In genomic region chr2:156351243-156351642, GRCm38 (mm10) we compare ENCODE assay signal across 13 mouse cellular contexts. TPM values are rescaled to one million over a fixed set of nuclear protein-coding genes. Genes with fewer than 3 reads are reported as not detected.
DNase-seq lines count a peak whose midpoint lies in the region; ATAC-seq and TF ChIP-seq lines count a peak whose summit lies in the region.
"Had no signal": no experiment of that assay in that cellular context is flagged by ENCODE, and none has a peak within 500 bp of the region (broad histone marks: within the 10 kb centered on the region; RNA-seq: fewer than 3 reads in every experiment).

No protein-coding gene starts in this region.

- H3K9me3 ChIP-seq in intestine, postnatal 0 days (ENCODE audit: control insufficient read depth), result no peaks in the 10 kb centered on the region
- no peaks in the 10 kb centered on the region for H3K9me3 ChIP-seq in intestine, embryonic 16.5 days (ENCODE audit: control insufficient read depth, low read length)
- no peaks in the 10 kb centered on the region for H3K9me3 ChIP-seq in lung, postnatal 0 days (ENCODE audit: low read length)
- H3K9me3 ChIP-seq in ES-Bruce4 (replicated peaks; ENCODE audit: control insufficient read depth, insufficient read depth, low read length, poor library complexity, severe bottlenecking), result no peaks in the 10 kb centered on the region
- H3K9me3 ChIP-seq: heart, embryonic 15.5 days; hindbrain, embryonic 15.5 days; lung, embryonic 15.5 days; midbrain, embryonic 10.5 days had no signal

- TF ChIP-seq POLR2A in ES-Bruce4 (IDR thresholded peaks at IDR 0.05; ENCODE audit: insufficient read depth, low read length), result no peak

- H3K4me2 ChIP-seq in intestine, postnatal 0 days (replicated peaks; ENCODE audit: low read depth), result no peak overlapping the region
- no peak overlapping the region for H3K4me2 ChIP-seq in intestine, embryonic 16.5 days (ENCODE audit: low read depth, low read length)
- no peak overlapping the region for H3K4me2 ChIP-seq in lung, postnatal 0 days (replicated peaks; ENCODE audit: low read depth, low read length)
- H3K4me2 ChIP-seq: heart, embryonic 15.5 days; hindbrain, embryonic 15.5 days; lung, embryonic 15.5 days had no signal

- H3K4me1 ChIP-seq in intestine, postnatal 0 days (replicated peaks; ENCODE audit: control insufficient read depth, insufficient read depth, low read length), result no peaks in the 10 kb centered on the region
- peaks cover 3% of the 10 kb centered on the region; the same call in 1 of the 2 replicates for H3K4me1 ChIP-seq in intestine, embryonic 16.5 days (ENCODE audit: control insufficient read depth, insufficient read depth, low read length)
- H3K4me1 ChIP-seq in lung, postnatal 0 days (ENCODE audit: insufficient read depth, low read depth, low read length), result no peaks in the 10 kb centered on the region
- H3K4me1 ChIP-seq in ES-Bruce4 (ENCODE audit: control insufficient read depth, insufficient read depth, low read length), result peaks cover 2% of the 10 kb centered on the region
- H3K4me1 ChIP-seq: heart, embryonic 15.5 days; lung, embryonic 15.5 days had no signal

- no peaks in the 10 kb centered on the region for H3K27me3 ChIP-seq in intestine, postnatal 0 days (replicated peaks; ENCODE audit: control insufficient read depth, insufficient read depth, low read length)
- no peaks in the 10 kb centered on the region for H3K27me3 ChIP-seq in intestine, embryonic 16.5 days (replicated peaks; ENCODE audit: control insufficient read depth, insufficient read depth, low read length)
- H3K27me3 ChIP-seq in lung, postnatal 0 days (replicated peaks; ENCODE audit: insufficient read depth, low read length), result no peaks in the 10 kb centered on the region
- no peaks in the 10 kb centered on the region for H3K27me3 ChIP-seq in ES-Bruce4 (ENCODE audit: control insufficient read depth, insufficient read depth, low read length, poor library complexity, severe bottlenecking)
- H3K27me3 ChIP-seq: heart, embryonic 15.5 days; hindbrain, embryonic 15.5 days; lung, embryonic 15.5 days had no signal

- no peak for ATAC-seq in intestine, postnatal 0 days
- ATAC-seq in intestine, embryonic 16.5 days, result no peak
- no peak for ATAC-seq in lung, postnatal 0 days
- ATAC-seq: forebrain, embryonic 16.5 days had no signal

- TF ChIP-seq CTCF in intestine, postnatal 0 days (IDR thresholded peaks at IDR 0.05; ENCODE audit: low read depth), result peak; percentile 41
- TF ChIP-seq CTCF in lung, postnatal 0 days (IDR thresholded peaks at IDR 0.05), result peak; percentile 34
- peak; percentile 67 for TF ChIP-seq CTCF in ES-Bruce4 (IDR thresholded peaks at IDR 0.05; ENCODE audit: low read depth, low read length)

- no peak overlapping the region for H3K9ac ChIP-seq in intestine, postnatal 0 days (ENCODE audit: low read depth, low read length)
- no peak overlapping the region for H3K9ac ChIP-seq in intestine, embryonic 16.5 days (ENCODE audit: low read depth, low read length)
- H3K9ac ChIP-seq in lung, postnatal 0 days (replicated peaks; ENCODE audit: low read depth), result no peak overlapping the region
- no peak overlapping the region for H3K9ac ChIP-seq in ES-Bruce4 (ENCODE audit: low read depth, poor library complexity, severe bottlenecking)
- H3K9ac ChIP-seq: heart, embryonic 15.5 days; hindbrain, embryonic 15.5 days; lung, embryonic 15.5 days had no signal

- H3K4me3 ChIP-seq in intestine, postnatal 0 days (ENCODE audit: low read depth, low read length), result no peak overlapping the region
- H3K4me3 ChIP-seq in intestine, embryonic 16.5 days (ENCODE audit: low read length), result no peak overlapping the region
- no peak overlapping the region for H3K4me3 ChIP-seq in lung, postnatal 0 days (ENCODE audit: low read depth, low read length)
- H3K4me3 ChIP-seq in ES-Bruce4 (ENCODE audit: low read depth, low read length), result no peak overlapping the region
- H3K4me3 ChIP-seq: heart, embryonic 15.5 days; hindbrain, embryonic 15.5 days; lung, embryonic 15.5 days; midbrain, embryonic 10.5 days had no signal

- WGBS in intestine, postnatal 0 days, result 84% methylated on average over 7 of the region's 7 CpGs
- WGBS in intestine, embryonic 16.5 days, result 86% methylated on average over 7 of the region's 7 CpGs
- 79% methylated on average over 7 of the region's 7 CpGs for WGBS in lung, postnatal 0 days

- H3K36me3 ChIP-seq in intestine, postnatal 0 days (ENCODE audit: control insufficient read depth, insufficient read depth), result no peaks in the 10 kb centered on the region
- no peaks in the 10 kb centered on the region for H3K36me3 ChIP-seq in intestine, embryonic 16.5 days (ENCODE audit: control insufficient read depth, insufficient read depth, low read length)
- no peaks in the 10 kb centered on the region for H3K36me3 ChIP-seq in lung, postnatal 0 days (ENCODE audit: insufficient read depth, low read length)
- no peaks in the 10 kb centered on the region for H3K36me3 ChIP-seq in ES-Bruce4 (ENCODE audit: control insufficient read depth, insufficient read depth, low read length, poor library complexity, severe bottlenecking)
- H3K36me3 ChIP-seq: heart, embryonic 15.5 days; hindbrain, embryonic 15.5 days; lung, embryonic 15.5 days; midbrain, embryonic 10.5 days had no signal

- no peak for DNase-seq in lung, postnatal 0 days (ENCODE audit: low spot score)
- no peak for DNase-seq in lung, postnatal 25 days (ENCODE audit: low spot score)
- peak; percentile 87 for DNase-seq in ZHBTc4 (ENCODE audit: low read depth, low spot score)
- no peak for DNase-seq in layer of hippocampus, postnatal 10 days (ENCODE audit: low spot score in 2 of 2)
- DNase-seq in layer of hippocampus, adult 18-20 months (ENCODE audit: low spot score in 2 of 2), result no peak

- no peak for TF ChIP-seq EP300 in lung, postnatal 0 days (IDR thresholded peaks at IDR 0.05)
- TF ChIP-seq EP300 in ES-Bruce4 (IDR thresholded peaks at IDR 0.05; ENCODE audit: insufficient read depth, low read depth, low read length), result no peak

- H3K27ac ChIP-seq in intestine, postnatal 0 days (ENCODE audit: low read depth, low read length), result no peak overlapping the region
- no peak overlapping the region for H3K27ac ChIP-seq in intestine, embryonic 16.5 days (ENCODE audit: low read length)
- no peak overlapping the region for H3K27ac ChIP-seq in lung, postnatal 0 days (ENCODE audit: low read length)
- H3K27ac ChIP-seq in ES-Bruce4 (ENCODE audit: insufficient read depth, low read length), result no peak overlapping the region
- H3K27ac ChIP-seq: heart, embryonic 15.5 days; hindbrain, embryonic 15.5 days; lung, embryonic 15.5 days; midbrain, embryonic 10.5 days had no signal

RNA-seq across cellular contexts. Expression of gene Scand1, which starts 38.7 kb away (rescaled TPM):
- 187 and 200 TPM in 2 replicates for polyA plus RNA-seq in intestine, postnatal 0 days (2015; fragmentation: Nextera tagmentation; extraction: Ambion mirVana)
- polyA plus RNA-seq in intestine, embryonic 16.5 days (2015; fragmentation: Nextera tagmentation; extraction: Ambion mirVana), result 48.9 and 56.6 TPM in 2 replicates
- 119 TPM in 2 replicates for polyA plus RNA-seq in lung, postnatal 0 days (2015; fragmentation: Nextera tagmentation; extraction: Ambion mirVana)
- 20.1 and 20.5 TPM in 2 replicates for polyA plus RNA-seq in ES-Bruce4 (2011; ENCODE audit: insufficient read depth, insufficient read length, low read depth, missing spikeins)
- 100 to 1,000 TPM; 116 to 132 TPM for total RNA-seq in layer of hippocampus, postnatal 10 days (2021)
- 10 to 100 TPM; 91.6 to 95.1 TPM for total RNA-seq in layer of hippocampus, adult 18-20 months (2021)

RNA-seq across cellular contexts. Expression of gene Cnbd2, which starts 39.1 kb away (rescaled TPM):
- polyA plus RNA-seq in intestine, postnatal 0 days (2015; fragmentation: Nextera tagmentation; extraction: Ambion mirVana), result 9.4 and 9.6 TPM in 2 replicates
- polyA plus RNA-seq in intestine, embryonic 16.5 days (2015; fragmentation: Nextera tagmentation; extraction: Ambion mirVana), result 4.2 and 4.5 TPM in 2 replicates
- 6.8 and 7.0 TPM in 2 replicates for polyA plus RNA-seq in lung, postnatal 0 days (2015; fragmentation: Nextera tagmentation; extraction: Ambion mirVana)
- polyA plus RNA-seq in ES-Bruce4 (2011; ENCODE audit: insufficient read depth, insufficient read length, low read depth, missing spikeins), result 4.8 and 6.5 TPM in 2 replicates
- 1 to 10 TPM; 2.9 to 4.7 TPM for total RNA-seq in layer of hippocampus, postnatal 10 days (2021)
- total RNA-seq in layer of hippocampus, adult 18-20 months (2021), result 1 to 10 TPM; 5.4 to 6.7 TPM
